Mouse (Mus musculus): ENCODE measurements around the gene Aox1. TPM values are rescaled to one million over a fixed set of nuclear protein-coding genes. Genes with fewer than 3 reads are reported as not detected.
"Not testable (repeated sequence)": the region's sequence is repeated elsewhere in the genome, so short reads cannot be mapped to it uniquely, and the experiment has no call there.

The Aox1 gene
- polyA plus RNA-seq, 1 experiment: 3.3 TPM

GRCm38 (mm10) chr1:58018856-58019255 lies 10.9 kb upstream of the Aox1 start, which contains the start of gene Kctd18:
Gene Kctd18, minus strand, starts transcription at chr1:58018956.
- Histone ChIP-seq H3K27ac (ENCODE audit: control insufficient read depth, insufficient read depth, low read depth, low read length) (no peak within 1 kb of the TSS), H3K4me3 (ENCODE audit: control insufficient read depth, low read depth, low read length) (no peak within 1 kb of the TSS), H3K27me3 (ENCODE audit: control insufficient read depth, insufficient read depth, low read length) (no peaks in the 10 kb centered on the region), H3K4me1 (ENCODE audit: control insufficient read depth, insufficient read depth, low read length) (no peaks in the 10 kb centered on the region), H3K36me3 (ENCODE audit: control insufficient read depth, insufficient read depth, low read length) (no peaks in the 10 kb centered on the region; the same call in 1 of the 2 replicates)
- TF ChIP-seq POLR2A (IDR thresholded peaks at IDR 0.05; ENCODE audit: control insufficient read depth, low read depth, low read length): no peak
- no peak for TF ChIP-seq CTCF (IDR thresholded peaks at IDR 0.05; ENCODE audit: control insufficient read depth, insufficient read depth, insufficient replicate concordance, low read depth, low read length)

- no peak for TF ChIP-seq POLR2A (IDR thresholded peaks at IDR 0.05; ENCODE audit: control insufficient read depth, low read depth, low read length)
- no peak for TF ChIP-seq CTCF (IDR thresholded peaks at IDR 0.05; ENCODE audit: control insufficient read depth, insufficient read depth, insufficient replicate concordance, low read depth, low read length)
- Histone ChIP-seq H3K4me1 (ENCODE audit: control insufficient read depth, insufficient read depth, low read length) (peaks cover 5% of the 10 kb centered on the region), H3K4me3 (ENCODE audit: control insufficient read depth, low read depth, low read length) (no peak overlapping the region), H3K36me3 (ENCODE audit: control insufficient read depth, insufficient read depth, low read length) (no peaks in the 10 kb centered on the region; the same call in none of the 2 replicates), H3K27me3 (ENCODE audit: control insufficient read depth, insufficient read depth, low read length) (no peaks in the 10 kb centered on the region), H3K27ac (ENCODE audit: control insufficient read depth, insufficient read depth, low read depth, low read length) (no peak overlapping the region)
Observed at GRCm38 (mm10) chr1:58027707-58028106, 2.0 kb upstream of the Aox1 start.

GRCm38 (mm10) chr1:58030156-58030871 lies 583 bp downstream of the Aox1 start:
- Histone ChIP-seq H3K27me3 (ENCODE audit: control insufficient read depth, insufficient read depth, low read length) (no peaks in the 10 kb centered on the region), H3K36me3 (ENCODE audit: control insufficient read depth, insufficient read depth, low read length) (no peaks in the 10 kb centered on the region), H3K4me1 (ENCODE audit: control insufficient read depth, insufficient read depth, low read length) (peaks cover 5% of the 10 kb centered on the region), H3K27ac (ENCODE audit: control insufficient read depth, insufficient read depth, low read depth, low read length) (peak overlapping the region; percentile 71), H3K4me3 (ENCODE audit: control insufficient read depth, low read depth, low read length) (peak overlapping the region; percentile 44)
- TF ChIP-seq CTCF (IDR thresholded peaks at IDR 0.05; ENCODE audit: control insufficient read depth, insufficient read depth, insufficient replicate concordance, low read depth, low read length) (no peak), POLR2A (IDR thresholded peaks at IDR 0.05; ENCODE audit: control insufficient read depth, low read depth, low read length) (no peak)

DNA sequence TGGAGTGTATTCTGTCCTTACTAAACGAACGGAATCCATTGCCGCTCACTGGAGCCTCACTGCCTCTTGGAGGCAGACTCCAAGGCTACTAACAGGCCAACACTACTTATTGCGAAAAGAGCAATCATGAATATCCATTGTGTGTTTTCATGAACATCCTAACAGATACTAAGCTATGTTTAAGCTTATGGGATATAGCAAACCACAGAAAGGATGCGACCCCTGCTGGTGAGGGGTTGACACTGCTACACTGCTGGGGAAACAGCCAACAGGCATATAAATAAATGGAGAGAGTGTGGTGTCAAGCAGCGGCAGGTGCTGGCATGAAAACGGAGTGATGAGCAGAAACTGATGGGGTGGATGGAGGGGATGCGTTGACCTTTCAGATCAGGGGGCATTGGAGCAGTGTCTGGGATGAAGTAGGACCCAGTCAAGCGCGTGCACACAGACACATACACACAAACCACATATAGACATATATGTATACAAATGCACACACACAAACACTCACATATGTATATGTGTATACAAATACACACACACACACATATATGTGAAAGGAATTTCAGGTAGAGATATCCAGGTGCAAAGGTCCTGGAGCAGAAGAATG lies 1.5 kb downstream of the Aox1 start:
- TF ChIP-seq CTCF (IDR thresholded peaks at IDR 0.05; ENCODE audit: control insufficient read depth, insufficient read depth, insufficient replicate concordance, low read depth, low read length) (peak; percentile 69; the same call in 1 of the 2 replicates), POLR2A (IDR thresholded peaks at IDR 0.05; ENCODE audit: control insufficient read depth, low read depth, low read length) (no peak)
- no peak overlapping the region for H3K4me3 ChIP-seq (ENCODE audit: control insufficient read depth, low read depth, low read length)
- no peak overlapping the region for H3K27ac ChIP-seq (ENCODE audit: control insufficient read depth, insufficient read depth, low read depth, low read length)
- peaks cover 5% of the 10 kb centered on the region for H3K4me1 ChIP-seq (ENCODE audit: control insufficient read depth, insufficient read depth, low read length)
- H3K36me3 ChIP-seq (ENCODE audit: control insufficient read depth, insufficient read depth, low read length): no peaks in the 10 kb centered on the region
- H3K27me3 ChIP-seq (ENCODE audit: control insufficient read depth, insufficient read depth, low read length): no peaks in the 10 kb centered on the region

DNA sequence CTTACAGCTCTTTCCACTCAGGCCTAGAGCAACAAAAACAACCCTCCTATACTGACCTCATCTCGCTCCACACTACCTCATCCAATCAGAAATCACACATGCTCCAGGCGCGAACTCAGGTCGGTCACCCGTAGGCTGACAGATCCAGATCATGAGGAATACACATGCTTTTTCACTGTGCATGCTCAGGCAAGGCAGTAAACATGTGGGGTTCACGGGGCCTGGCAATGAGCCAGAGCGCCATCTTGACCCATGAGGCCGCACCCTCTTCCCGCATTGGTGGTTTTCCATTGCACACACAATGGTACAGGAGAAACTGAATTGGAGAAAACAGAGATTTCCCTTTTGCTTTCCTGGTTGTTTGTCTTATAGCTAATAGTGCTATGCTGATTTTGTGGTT lies 7.6 kb downstream of the Aox1 start:
- not testable (repeated sequence) for H3K27ac ChIP-seq (ENCODE audit: control insufficient read depth, insufficient read depth, low read depth, low read length); H3K4me3 ChIP-seq (ENCODE audit: control insufficient read depth, low read depth, low read length); H3K27me3 ChIP-seq (ENCODE audit: control insufficient read depth, insufficient read depth, low read length); H3K36me3 ChIP-seq (ENCODE audit: control insufficient read depth, insufficient read depth, low read length); H3K4me1 ChIP-seq (ENCODE audit: control insufficient read depth, insufficient read depth, low read length)

DNA sequence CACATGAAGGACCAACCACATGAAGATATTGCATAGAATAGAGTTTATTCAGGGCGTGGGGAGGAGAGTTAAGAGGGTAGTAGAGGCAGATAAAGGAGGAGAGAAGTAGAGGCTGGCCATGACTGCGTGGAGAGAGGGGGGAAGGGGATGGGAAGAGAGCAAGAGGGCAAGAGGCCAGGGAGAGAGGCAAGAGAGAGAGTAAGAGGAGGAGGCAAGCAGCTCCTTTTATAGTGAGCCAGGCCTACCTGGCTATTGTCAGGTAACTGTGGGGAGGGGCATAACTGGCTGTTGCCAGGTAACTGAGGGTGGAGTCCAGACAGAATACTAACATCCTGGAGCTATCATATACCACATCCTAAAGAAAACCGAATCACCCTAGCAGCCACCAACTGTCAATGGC lies 15.3 kb downstream of the Aox1 start:
- TF ChIP-seq POLR2A (IDR thresholded peaks at IDR 0.05; ENCODE audit: control insufficient read depth, low read depth, low read length) (peak; percentile 89; the same call in 1 of the 2 replicates), CTCF (IDR thresholded peaks at IDR 0.05; ENCODE audit: control insufficient read depth, insufficient read depth, insufficient replicate concordance, low read depth, low read length) (no peak)
- Histone ChIP-seq H3K27ac (ENCODE audit: control insufficient read depth, insufficient read depth, low read depth, low read length) (peak overlapping the region; percentile 71), H3K36me3 (ENCODE audit: control insufficient read depth, insufficient read depth, low read length) (no peaks in the 10 kb centered on the region), H3K4me3 (ENCODE audit: control insufficient read depth, low read depth, low read length) (peak overlapping the region; percentile 80), H3K27me3 (ENCODE audit: control insufficient read depth, insufficient read depth, low read length) (no peaks in the 10 kb centered on the region), H3K4me1 (ENCODE audit: control insufficient read depth, insufficient read depth, low read length) (no peaks in the 10 kb centered on the region)

- H3K27me3 ChIP-seq (ENCODE audit: control insufficient read depth, insufficient read depth, low read length): no peaks in the 10 kb centered on the region
- H3K4me3 ChIP-seq (ENCODE audit: control insufficient read depth, low read depth, low read length): peak overlapping the region; percentile 76
- peak overlapping the region; percentile 67 for H3K27ac ChIP-seq (ENCODE audit: control insufficient read depth, insufficient read depth, low read depth, low read length)
- no peaks in the 10 kb centered on the region for H3K4me1 ChIP-seq (ENCODE audit: control insufficient read depth, insufficient read depth, low read length)
- no peaks in the 10 kb centered on the region for H3K36me3 ChIP-seq (ENCODE audit: control insufficient read depth, insufficient read depth, low read length)
- no peak for TF ChIP-seq POLR2A (IDR thresholded peaks at IDR 0.05; ENCODE audit: control insufficient read depth, low read depth, low read length)
- TF ChIP-seq CTCF (IDR thresholded peaks at IDR 0.05; ENCODE audit: control insufficient read depth, insufficient read depth, insufficient replicate concordance, low read depth, low read length): no peak
Observed at GRCm38 (mm10) chr1:58045546-58045945, 15.8 kb downstream of the Aox1 start.
